Mouse (Mus musculus): ENCODE measurements around the gene Cdhr1. TPM values are rescaled to one million over a fixed set of nuclear protein-coding genes. Genes with fewer than 3 reads are reported as not detected.
"Not testable (repeated sequence)": the region's sequence is repeated elsewhere in the genome, so short reads cannot be mapped to it uniquely, and the experiment has no call there.

The Cdhr1 gene
- polyA plus RNA-seq (2021) = 0.04 TPM

DNA sequence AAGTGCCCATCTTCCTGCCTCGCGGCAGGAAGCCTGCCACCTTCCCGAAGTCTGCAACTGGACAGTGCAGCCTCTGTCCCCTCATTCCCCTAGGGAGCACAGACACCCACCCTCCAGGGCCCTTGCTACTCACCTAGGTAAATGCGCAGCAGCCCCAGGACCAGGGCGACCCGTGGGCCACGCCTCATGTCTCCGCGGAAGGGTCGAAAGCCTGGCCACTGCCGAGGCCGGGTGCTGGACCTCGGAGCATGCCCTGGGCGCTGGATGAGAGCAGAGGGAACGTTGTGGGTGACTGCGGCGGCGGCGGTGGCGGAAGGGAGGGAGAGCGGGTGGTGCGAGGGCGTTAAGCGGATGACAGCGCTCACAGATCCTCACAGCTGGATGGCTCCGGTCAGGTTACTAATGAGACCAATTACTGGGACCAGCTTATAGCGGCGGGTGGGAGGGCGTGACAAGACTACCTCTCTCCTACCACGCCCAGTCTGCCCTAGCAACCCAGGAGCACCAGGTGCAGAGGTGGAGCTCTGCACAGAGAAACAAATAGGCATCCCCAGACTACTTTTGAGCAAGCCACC, at the start of gene Cdhr1:
Gene Cdhr1 (minus strand): TSS at position 392 of the 575 bp plus-strand sequence.
- in situ Hi-C loops (cut with MboI; ENCODE audit: low pct_unique_long_range_greater_than_20kb) = no loop called here
- peak; percentile 65 for ATAC-seq
- ChIA-PET POLR2A (interaction anchor here (0.6 kb wide), 1 partner anchor 11 kb away, joined by 4 read pairs; no protein-coding TSS in a partner anchor), CTCF (no interaction called here)
- no peak for DNase-seq (ENCODE audit: low read depth, low spot score)
- no peak for TF ChIP-seq CTCF (IDR thresholded peaks at IDR 0.05)
- peaks cover 24% of the 10 kb centered on the region for H3K27me3 ChIP-seq

DNA sequence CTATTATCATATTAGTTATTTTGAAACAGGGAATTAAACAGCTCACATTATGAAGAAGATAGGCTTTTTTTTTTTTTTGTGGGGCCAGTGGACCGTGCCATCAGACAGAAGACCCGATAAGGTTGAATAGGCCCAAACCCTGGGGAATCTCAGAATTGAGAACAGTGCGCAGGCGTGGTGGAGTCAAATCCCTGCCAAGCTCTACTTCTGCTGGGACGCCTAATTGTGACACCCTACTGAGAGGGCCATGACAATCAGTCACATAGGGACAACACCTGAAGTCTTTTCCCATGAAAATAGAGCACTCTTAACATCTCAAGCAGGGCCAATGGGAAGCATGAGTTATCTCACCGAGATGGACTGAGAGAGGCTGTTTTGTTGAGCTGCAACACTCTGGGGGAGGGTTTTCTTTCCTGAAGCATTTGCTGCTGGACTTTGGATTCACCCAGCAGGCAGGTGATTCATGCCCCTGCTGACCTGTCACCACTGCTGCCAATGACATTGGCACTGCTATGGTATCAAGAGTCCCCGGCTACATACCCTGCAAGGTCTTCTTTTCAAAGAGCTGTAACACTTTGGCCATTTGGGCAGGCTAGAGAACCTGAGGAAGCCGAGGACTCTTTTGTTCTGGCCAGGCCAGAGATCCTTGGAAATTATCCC, 41.0 kb upstream of the Cdhr1 start:
- no peak for TF ChIP-seq CTCF (IDR thresholded peaks at IDR 0.05)
- ChIA-PET POLR2A (no interaction called here), CTCF (no interaction called here)
- ATAC-seq (no peak), DNase-seq (ENCODE audit: low read depth, low spot score) (no peak)
- H3K27me3 ChIP-seq = no peaks in the 10 kb centered on the region
- in situ Hi-C loops (cut with MboI; ENCODE audit: low pct_unique_long_range_greater_than_20kb) = no loop called here

DNA sequence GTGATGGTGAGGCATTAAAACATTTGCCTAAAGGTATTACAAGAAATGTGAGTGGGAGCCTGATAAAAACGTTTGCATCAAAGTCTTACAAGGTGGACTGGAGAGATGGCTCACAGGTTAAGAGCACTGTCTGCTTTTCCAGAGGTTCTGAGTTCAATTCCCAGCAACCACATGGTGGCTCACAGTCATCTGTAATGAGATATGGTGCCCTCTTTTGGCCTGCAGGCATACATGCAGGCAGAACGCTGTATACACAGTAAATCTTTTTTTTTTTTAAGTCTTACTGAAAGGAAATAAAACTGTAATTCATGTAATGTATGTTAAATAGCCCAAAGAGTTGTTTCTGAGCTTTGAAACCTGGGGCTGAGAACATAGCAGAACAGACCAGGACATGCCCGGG, 39.4 kb upstream of the Cdhr1 start:
- H3K27me3 ChIP-seq; DNase-seq (ENCODE audit: low read depth, low spot score); POLR2A ChIA-PET; CTCF ChIA-PET; in situ Hi-C loops (cut with MboI; ENCODE audit: low pct_unique_long_range_greater_than_20kb); ATAC-seq: not testable (repeated sequence)
- peak; percentile 21 for TF ChIP-seq CTCF (IDR thresholded peaks at IDR 0.05)

DNA sequence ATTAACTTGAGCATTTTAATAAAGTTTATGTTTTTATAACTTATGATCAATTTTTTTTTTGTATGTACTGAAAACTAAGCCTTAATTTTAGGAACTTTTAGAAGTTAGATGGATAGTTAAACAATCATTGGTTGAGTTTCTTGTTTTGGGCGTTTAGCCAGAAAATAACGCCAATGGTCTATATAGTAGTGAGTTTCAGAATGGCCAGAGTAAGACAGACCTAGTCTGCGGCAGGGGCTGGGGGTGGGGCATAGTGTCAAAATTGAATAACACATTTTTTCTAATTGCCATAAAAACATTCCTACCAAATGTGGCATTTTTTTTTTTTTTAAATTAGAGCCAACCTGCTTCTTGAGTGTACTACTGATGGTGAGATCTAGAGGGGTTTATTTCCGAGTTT, 38.0 kb upstream of the Cdhr1 start:
- POLR2A ChIA-PET = no interaction called here
- in situ Hi-C loops (cut with MboI; ENCODE audit: low pct_unique_long_range_greater_than_20kb) = no loop called here
- CTCF ChIA-PET = no interaction called here
- no peak for TF ChIP-seq CTCF (IDR thresholded peaks at IDR 0.05)
- H3K27me3 ChIP-seq = no peaks in the 10 kb centered on the region
- DNase-seq (ENCODE audit: low read depth, low spot score) (no peak), ATAC-seq (no peak)

DNA sequence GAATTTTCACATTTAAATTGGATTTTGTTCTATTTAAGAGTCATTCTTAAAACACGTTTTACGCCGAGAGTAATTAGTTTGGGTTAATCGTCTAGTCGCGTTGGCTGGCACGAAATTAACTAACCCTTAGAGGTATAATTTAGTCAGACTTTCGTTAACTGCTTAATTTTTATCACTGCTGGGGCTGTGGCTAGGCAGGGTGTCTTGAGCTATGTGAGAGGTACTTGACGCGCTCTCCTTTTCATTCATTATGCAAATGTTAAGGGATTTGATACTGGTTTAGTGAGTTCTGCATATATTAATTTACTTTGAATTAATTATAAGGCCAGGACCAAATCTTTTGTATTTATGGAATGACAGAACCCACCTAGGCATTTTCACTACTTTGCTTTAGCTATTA, 37.5 kb upstream of the Cdhr1 start:
- in situ Hi-C loops (cut with MboI; ENCODE audit: low pct_unique_long_range_greater_than_20kb) = no loop called here
- ChIA-PET POLR2A (no interaction called here), CTCF (no interaction called here)
- no peaks in the 10 kb centered on the region for H3K27me3 ChIP-seq
- ATAC-seq (no peak), DNase-seq (ENCODE audit: low read depth, low spot score) (no peak)
- TF ChIP-seq CTCF (IDR thresholded peaks at IDR 0.05) = no peak

DNA sequence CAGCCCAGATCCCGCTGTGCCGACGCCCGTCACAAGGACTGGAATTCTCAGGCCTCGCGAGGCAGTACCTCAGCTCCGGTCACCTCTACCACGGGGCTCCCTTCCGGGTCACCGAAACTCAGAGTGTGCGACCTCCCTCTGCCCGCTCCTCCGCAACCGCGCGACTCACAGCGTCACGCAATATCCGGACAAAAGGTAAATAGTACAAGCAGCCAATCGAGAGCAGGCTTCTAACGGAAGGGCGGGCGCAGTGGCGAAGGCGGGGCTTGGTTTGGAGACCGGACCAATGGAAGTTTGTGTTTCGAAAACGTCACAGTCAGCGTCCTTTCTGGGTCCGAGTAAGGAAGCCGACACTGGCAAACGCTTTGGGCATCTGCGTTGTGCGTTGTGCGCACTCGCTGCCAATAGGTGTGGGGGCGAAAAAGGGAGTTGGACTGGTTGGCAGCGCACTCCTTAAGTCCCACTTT, 37.0 kb upstream of the Cdhr1 start, which contains the start of gene Ghitm:
Gene Ghitm (minus strand): TSS at position 146 of the 467 bp plus-strand sequence.
- peak; percentile 91 for DNase-seq (ENCODE audit: low read depth, low spot score)
- ATAC-seq = peak; percentile 98
- CTCF ChIA-PET = no interaction called here
- no peaks in the 10 kb centered on the region for H3K27me3 ChIP-seq
- TF ChIP-seq CTCF (IDR thresholded peaks at IDR 0.05) = no peak
- in situ Hi-C loops (cut with MboI; ENCODE audit: low pct_unique_long_range_greater_than_20kb) = no loop called here
- POLR2A ChIA-PET = no interaction called here

DNA sequence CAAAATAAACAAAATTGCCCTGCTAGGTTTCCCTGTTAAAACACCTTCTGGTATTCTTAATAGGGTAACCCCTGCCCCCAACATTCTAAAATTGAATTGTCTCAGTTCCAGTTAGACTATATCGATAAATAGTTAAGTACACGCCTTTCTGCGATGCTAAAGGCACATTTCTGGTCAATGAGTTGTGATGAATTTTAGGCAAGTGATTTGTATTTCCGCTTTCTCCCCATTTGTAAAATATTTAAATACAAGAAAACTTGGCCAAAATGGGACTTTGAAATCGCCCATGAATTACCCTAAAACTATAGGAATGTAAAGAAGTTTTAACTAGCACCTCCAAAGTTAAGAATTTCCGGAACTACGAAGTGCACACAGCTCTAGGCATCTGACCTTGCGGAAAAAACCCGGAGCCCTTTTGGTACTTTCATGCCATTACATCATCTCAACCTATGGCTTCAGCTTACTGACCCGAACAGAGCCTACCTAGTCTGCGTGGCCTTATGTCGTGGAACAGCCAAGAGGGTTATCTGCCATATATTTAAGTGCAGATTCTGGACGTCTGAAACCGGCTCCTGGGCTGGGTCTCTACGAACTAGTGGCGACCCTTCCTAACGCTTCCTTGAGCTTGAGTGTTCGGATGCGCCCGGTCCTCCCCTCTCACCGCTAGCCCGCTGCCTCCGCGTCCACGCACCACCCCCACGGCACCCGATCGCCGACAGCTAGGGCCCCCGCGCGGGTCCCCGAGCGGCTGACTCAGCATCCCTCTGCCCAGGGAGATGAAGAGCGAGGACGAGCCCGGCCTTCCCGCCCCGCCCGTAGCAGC, 36.4 kb upstream of the Cdhr1 start:
- DNase-seq (ENCODE audit: low read depth, low spot score) = no peak
- no peaks in the 10 kb centered on the region for H3K27me3 ChIP-seq
- ChIA-PET POLR2A (no interaction called here), CTCF (no interaction called here)
- no peak for TF ChIP-seq CTCF (IDR thresholded peaks at IDR 0.05)
- in situ Hi-C loops (cut with MboI; ENCODE audit: low pct_unique_long_range_greater_than_20kb) = no loop called here
- ATAC-seq = peak; percentile 47

DNA sequence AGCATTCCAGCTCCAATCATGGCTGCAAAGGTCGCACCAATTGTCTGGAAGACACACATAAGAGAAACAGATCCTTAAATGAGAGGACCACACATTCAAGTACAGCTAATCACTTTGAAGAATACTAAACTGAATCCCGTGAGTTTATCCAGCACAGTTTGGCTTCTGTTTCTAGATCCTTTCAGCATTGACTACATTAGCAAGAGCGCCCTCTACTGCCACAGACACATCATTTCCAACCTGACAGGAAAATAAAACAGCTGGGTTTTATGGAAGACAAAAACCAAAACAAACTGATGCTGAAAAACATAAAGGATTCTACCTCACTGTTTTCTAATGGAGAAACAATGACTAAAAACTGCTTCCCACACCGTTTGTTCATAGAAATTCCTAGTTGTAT, 29.5 kb upstream of the Cdhr1 start:
- POLR2A ChIA-PET = no interaction called here
- ATAC-seq (peak; percentile 82), DNase-seq (ENCODE audit: low read depth, low spot score) (no peak)
- H3K27me3 ChIP-seq = no peaks in the 10 kb centered on the region
- peak; percentile 77 for TF ChIP-seq CTCF (IDR thresholded peaks at IDR 0.05)
- in situ Hi-C loops (cut with MboI; ENCODE audit: low pct_unique_long_range_greater_than_20kb) = no loop called here
- CTCF ChIA-PET = interaction anchor here (0.8 to 2.8 kb wide), 7 partner anchors 11 to 94 kb away, joined by 3 to 8 read pairs (median 3); no protein-coding TSS in a partner anchor

DNA sequence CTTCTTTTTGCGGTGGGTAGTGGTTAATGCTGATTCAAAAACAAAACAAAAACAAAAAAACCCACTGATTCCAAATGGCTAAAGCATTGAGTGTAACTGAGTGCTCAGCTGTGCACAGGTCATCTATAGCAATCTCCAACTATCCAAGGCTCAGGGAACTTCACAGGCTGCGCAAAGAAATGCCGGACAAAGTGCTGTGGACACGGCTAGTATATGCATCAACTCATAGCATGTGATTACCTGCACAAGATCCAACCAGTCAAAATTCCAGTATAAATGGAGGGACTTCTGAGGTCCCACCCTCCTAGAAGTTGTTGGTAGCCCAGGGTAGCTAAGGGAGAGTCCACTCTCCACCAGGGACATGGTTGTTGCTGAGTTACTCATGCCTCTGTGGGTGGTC, 21.1 kb upstream of the Cdhr1 start:
- H3K27me3 ChIP-seq = no peaks in the 10 kb centered on the region
- TF ChIP-seq CTCF (IDR thresholded peaks at IDR 0.05) = no peak
- POLR2A ChIA-PET = no interaction called here
- CTCF ChIA-PET = no interaction called here
- DNase-seq (ENCODE audit: low read depth, low spot score) (no peak), ATAC-seq (no peak)
- in situ Hi-C loops (cut with MboI; ENCODE audit: low pct_unique_long_range_greater_than_20kb) = no loop called here

DNA sequence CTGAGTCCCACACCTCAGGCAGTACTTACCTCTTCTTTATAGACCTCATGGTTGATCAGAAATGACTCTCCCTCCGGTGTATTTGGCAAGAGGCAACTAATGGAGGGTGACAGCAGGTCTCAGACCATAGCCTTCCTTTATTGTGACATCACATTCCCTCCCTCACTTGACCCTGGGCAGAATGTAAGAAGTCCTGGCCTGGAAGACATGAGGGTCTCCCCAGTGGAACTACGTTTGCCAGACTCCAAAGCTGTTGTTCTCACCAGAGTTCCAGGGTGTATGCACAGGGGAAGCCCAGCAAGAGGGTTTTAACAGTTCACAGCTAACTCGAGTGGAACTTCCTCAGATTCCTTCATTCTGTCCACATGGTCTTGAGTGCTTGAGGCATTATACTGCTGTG, 15.8 kb upstream of the Cdhr1 start, which contains the start of gene 2610528A11Rik:
Gene 2610528A11Rik (minus strand): TSS at position 101 of the 400 bp plus-strand sequence.
- POLR2A ChIA-PET = interaction anchor here (0.8 kb wide), 1 partner anchor 13 kb away, joined by 3 read pairs; no protein-coding TSS in a partner anchor
- in situ Hi-C loops (cut with MboI; ENCODE audit: low pct_unique_long_range_greater_than_20kb) = no loop called here
- peak; percentile 10 for ATAC-seq

DNA sequence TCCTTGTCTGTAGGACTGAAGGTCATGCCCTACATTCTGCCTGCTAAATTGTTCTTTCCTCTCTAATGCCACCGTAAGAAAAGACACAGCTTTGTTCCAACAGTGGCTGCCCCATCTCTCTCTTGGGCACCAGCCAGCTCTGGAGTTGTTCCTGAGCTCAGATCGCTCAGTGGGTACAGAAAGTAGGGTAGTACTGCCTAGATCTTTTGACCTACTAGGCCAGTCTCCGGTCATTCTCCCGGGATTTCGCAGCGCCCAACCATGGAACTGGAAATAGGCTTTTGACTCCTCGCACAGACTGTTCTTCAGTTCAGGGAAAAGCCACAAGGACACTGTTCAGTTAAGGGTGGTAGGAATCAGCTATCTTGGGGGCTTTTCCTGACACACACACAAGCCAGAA, 14.8 kb upstream of the Cdhr1 start:
- in situ Hi-C loops (cut with MboI; ENCODE audit: low pct_unique_long_range_greater_than_20kb) = no loop called here
- no peaks in the 10 kb centered on the region for H3K27me3 ChIP-seq
- ATAC-seq (no peak), DNase-seq (ENCODE audit: low read depth, low spot score) (no peak)
- CTCF ChIA-PET = no interaction called here
- POLR2A ChIA-PET = no interaction called here
- TF ChIP-seq CTCF (IDR thresholded peaks at IDR 0.05) = no peak

More for the DNA sequence above, 15.8 kb upstream of the Cdhr1 start, which contains the start of gene 2610528A11Rik:
- no peaks in the 10 kb centered on the region for H3K27me3 ChIP-seq
- DNase-seq (ENCODE audit: low read depth, low spot score) = no peak
- CTCF ChIA-PET = no interaction called here
- no peak for TF ChIP-seq CTCF (IDR thresholded peaks at IDR 0.05)

Data from Patski (cell line).